Mouse (Mus musculus) T-cell, adult 2 months (primary cell): Measurements from ENCODE around the gene Emp2.
"Not testable (repeated sequence)": the region's sequence is repeated elsewhere in the genome, so short reads cannot be mapped to it uniquely, and the experiment has no call there.

Experiments used
- DNase-seq: peaks from one replicate; pipeline ENCODE4 v3.0.0; 2022; ENCODE audit warnings: low spot score

The Emp2 gene

DNA sequence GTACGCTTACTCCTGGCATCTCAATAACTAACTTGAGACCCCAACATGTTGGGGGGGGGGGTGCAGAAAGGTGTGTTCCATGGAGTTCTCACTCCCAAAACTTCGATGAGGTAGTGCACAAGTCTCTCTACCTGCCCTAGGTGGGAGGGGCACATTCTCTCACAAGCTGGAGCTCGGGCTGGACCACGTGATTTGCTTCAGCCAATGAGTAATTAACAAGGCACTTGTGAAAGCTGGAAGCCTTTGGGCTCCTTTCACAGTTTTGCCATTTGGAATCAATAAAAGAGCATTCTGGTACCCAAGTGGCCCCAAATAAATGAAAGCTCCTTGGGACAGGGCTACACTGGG lies 3.4 kb upstream of the Emp2 start:
- no peak for DNase-seq

DNA sequence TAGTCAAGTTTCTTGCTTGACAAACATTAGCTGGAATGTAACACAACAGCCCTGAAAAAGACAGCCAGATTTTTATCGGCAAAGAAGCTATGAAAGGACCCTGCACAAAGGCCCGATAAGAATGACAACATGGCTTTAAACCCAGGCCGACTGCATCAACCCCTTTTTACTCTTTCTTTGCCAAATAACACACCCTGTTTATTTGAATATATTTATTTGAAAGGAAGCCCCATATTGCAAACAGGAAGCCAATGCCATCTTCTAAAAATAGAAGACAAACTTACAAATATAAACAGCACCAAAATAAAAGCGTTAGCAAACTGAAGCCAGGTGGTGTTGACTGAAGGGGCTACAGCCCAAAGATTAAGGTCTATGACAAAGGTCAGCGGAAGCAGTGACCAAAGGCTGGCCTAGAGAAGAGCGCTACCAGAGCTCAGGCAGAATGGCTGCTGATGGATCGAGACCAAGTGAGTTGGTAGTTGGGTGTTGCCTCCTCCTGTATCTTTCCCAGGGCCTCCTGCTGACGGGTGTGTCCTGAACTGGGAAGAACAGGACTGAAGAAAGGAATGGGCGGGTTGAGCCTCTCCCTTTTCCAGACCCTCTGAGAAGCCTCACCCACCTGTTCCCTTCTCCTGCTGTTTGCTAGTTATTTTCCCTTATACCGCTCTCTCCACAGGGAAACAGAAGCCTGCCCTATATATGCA lies 2.9 kb upstream of the Emp2 start:
- DNase-seq = no peak

DNA sequence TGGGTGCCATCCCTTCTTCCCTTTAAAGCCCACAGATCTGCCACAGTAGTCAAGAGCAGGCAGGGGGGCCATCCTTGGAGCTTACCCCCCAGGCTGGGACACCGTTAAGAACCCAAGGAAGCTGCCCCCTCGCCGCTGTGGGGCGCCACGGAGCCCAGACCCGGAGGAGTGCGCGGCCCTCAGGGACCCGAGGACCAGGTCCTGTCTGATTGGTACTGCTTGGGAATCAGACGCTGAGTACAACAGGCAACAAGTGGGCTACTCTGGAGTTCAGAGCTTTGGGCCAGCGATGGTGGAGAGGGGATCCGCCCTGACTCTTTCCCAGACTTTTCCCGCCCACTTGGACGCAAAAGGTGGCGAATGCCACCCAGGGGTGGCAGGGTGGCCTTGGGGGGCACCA lies 542 bp downstream of the Emp2 start:
- no peak for DNase-seq

DNA sequence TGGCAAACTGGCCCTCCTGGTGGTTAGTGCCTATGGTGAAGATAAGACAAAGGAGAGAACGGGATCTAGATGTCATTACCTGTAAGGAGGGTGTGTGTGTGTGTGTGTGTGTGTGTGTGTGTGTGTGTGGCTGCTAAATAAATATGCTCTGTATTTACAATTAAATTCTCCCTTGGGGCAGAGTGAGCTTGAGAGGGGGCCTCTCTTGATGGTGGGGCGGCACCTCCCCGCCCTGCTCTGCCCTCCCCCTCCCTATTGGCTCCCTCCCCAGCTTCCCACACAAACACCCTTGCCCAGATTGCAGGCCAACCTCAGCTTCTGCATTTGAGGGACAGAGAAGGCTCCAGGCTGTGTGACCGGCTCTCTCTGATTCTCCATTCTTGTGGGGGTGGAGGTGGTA lies 1.8 kb downstream of the Emp2 start:
- DNase-seq = no peak

GRCm38 (mm10) chr16:10311086-10311485 lies 2.7 kb downstream of the Emp2 start:
- DNase-seq = no peak

- no peak for DNase-seq
Observed at GRCm38 (mm10) chr16:10310507-10310906, 3.3 kb downstream of the Emp2 start.

- DNase-seq = no peak
Observed at GRCm38 (mm10) chr16:10307351-10307750, 6.4 kb downstream of the Emp2 start.

- DNase-seq = no peak
Observed at GRCm38 (mm10) chr16:10306101-10306500, 7.7 kb downstream of the Emp2 start.

DNA sequence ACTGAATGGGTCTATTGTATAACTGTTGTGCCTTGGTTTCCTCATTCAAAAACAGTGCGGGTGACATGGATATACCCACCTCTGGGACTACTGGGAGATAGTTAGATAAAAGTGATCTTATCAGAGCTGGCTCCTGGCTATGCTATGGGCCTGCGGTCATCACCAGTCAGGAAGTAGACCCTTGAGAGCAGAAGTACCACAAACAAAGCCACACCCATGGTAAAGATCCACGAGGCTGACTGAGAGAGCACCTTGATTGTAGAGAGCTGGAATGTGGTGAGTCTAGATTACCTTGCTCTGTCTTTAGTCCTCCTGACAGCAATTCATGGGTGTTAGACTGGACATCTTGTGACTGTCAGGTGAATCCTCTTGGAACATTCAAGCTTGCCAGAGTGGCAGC lies 12.4 kb downstream of the Emp2 start:
- DNase-seq = no peak

DNA sequence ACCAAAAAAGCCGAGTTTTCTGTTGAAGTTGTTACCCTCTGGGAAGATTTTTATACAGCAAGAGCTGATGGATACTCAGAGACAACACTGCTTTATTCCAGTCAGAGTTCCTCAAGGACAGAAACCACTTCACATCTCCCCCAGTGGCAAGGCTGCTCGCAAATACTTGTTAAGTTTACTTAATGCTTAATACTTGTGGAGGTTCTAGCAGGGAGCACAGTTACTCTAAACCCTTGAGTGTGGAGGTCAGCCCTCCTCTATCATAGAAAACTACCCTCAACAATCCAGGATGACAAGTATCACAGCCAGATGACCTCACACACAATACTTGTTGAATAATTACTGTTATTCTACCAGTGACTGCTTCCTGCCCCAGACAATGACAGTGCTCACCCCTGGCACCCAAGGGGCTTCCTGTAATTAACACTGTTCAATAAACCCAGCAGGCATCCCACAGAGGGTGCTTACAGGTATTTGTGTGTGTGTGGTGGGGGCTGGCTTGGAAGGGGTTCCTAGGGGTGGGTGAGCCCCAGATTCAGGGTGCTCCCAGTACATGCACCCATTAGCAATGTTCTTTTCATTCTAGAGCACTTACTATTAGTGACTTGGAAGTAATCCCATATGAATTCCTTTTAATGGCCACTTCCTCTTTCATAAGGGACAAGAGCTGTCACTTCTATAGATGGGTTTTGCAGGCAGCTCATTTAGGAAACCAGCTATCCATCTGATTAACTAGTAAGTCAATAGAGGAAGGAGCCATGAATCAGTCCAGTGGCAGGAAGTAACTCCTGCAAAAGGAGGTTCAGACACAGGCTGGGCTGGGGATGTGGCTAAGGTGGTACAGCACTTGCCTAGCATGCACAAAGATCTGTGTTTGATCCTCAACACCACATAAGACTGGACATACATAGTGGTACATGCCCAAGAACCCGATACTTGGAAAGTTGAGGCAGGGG lies 13.3 kb downstream of the Emp2 start:
- no peak for DNase-seq

GRCm38 (mm10) chr16:10299637-10300036 lies 14.1 kb downstream of the Emp2 start:
- DNase-seq = no peak

GRCm38 (mm10) chr16:10297696-10298644 lies 15.8 kb downstream of the Emp2 start:
- no peak for DNase-seq

DNA sequence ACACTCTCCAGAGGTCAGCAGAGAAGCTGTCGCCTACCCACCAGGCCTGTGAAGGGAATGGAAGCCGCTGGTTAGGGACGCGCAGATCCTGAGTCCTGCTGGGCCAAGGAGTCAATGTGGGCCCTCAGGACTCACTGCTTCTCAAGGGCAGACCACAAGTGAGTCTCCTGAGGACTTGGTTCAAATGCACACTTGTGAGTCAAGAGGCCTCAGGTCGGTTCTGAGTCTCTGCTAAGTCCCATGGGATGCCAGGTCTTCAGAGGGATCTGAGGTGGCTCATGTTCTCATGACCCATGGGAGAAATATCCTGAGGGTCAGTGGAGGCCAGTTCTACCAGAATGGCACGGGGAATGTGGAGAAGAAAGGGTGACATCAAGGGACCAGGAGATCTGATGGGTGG lies 25.7 kb downstream of the Emp2 start:
- no peak for DNase-seq

DNA sequence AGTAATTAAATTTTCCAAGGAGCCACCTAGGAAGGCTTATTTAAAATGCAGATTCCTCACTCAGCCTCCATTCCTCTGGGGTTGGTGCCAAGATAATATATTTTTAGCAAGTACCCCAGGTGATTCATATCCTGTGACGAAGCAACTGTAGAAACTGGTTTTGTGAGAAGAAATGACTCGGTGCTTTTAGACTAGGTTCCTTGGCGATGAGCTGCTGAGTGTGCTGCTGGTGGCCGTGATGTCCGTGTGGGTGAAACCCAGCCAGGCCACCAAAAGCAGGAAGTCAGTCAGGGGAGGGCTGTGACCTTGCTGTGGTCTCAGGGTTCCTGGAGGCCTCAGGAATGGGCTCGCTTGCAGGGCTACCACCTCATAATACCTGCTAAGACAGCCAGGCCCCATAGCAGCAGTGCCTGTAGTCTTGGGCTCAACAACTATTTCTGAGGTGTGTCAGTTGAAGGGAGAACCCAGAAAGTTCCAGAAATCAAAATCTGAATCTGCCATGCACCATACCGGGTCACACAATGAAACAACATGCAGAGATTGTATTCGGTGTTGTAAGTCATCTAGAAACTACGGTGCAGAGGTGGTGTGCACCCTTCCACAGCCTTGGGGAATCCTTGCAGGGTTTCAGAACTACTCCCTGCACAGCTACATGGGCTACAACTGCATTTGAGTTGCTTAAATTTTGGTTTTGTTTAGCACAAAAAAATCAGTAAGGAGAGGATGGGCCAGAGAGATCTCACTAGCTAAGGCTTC lies 27.1 kb downstream of the Emp2 start:
- no peak for DNase-seq

- DNase-seq = no peak
Observed at GRCm38 (mm10) chr16:10281890-10282289, 31.9 kb downstream of the Emp2 start.

DNA sequence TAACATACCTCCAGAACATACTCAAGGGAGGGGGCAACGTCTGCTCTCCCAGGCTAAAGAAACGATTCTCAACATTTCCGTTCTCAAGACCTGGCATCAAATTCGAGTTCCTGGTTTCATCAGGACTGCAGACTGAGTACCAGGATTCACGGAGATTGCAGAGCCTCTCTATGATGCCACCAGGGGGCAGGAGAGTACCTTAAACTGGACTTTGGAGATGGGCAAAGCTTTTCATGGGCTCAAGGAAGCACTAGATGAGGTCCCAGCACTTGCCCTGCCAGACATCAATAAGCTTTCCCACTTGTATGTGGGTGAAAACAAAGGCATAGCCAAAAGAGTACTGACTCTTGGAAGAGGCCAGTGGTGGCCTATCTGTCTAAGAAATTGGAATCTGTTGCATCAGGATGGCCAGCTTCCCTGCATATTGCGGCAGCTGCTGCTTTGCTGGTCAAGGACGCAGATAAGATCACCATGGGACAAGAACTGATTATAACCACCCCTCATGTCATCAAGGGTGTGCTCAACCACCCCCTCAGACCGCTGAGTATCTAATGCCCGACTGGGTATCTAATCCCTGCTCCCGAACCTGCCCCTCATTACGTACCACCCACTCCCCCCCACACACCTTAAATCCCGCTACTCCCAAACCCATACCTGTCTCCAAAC lies 33.3 kb downstream of the Emp2 start:
- DNase-seq = no peak

DNA sequence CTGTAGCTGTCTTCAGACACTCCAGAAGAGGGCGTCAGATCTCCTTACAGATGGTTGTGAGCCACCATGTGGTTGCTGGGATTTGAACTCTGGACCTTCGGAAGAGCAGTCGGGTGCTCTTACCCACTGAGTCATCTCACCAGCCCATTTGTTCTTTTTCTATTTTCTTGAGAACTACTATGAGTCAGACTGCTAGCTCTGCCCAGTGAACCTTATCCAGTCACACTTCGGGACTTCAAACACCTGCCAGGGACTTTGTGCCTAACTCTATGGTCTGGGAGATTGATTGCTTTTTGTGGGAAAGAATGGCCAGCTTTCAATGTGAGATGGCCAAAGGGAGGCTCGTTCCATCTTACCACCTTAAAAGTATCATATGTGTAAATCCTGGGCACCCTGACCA lies 37.0 kb downstream of the Emp2 start:
- not testable (repeated sequence) for DNase-seq

GRCm38 (mm10) chr16:10274465-10274864 lies 39.3 kb downstream of the Emp2 start:
- DNase-seq = no peak

GRCm38 (mm10) chr16:10272256-10272655 lies 41.5 kb downstream of the Emp2 start:
- no peak for DNase-seq

DNA sequence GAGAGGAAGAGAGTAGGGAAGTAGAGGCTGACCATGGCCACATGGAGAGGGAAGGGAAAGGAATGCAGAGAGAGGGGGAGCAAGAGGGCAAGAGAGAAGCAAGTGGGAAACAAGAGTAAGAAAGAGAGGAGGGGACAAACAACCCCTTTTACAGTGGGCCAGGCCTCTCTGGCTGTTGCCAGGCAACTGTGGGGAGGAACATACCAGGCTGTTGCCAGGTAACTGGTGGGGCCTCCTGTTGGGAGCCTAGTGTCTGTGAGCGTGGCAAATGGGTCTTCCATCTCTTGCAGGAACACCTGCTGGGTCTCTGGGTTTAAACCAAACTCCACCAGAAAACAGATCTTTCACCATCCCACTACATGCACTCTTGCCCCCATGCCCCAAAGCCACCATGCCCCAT lies 59.8 kb downstream of the Emp2 start:
- DNase-seq = no peak

DNA sequence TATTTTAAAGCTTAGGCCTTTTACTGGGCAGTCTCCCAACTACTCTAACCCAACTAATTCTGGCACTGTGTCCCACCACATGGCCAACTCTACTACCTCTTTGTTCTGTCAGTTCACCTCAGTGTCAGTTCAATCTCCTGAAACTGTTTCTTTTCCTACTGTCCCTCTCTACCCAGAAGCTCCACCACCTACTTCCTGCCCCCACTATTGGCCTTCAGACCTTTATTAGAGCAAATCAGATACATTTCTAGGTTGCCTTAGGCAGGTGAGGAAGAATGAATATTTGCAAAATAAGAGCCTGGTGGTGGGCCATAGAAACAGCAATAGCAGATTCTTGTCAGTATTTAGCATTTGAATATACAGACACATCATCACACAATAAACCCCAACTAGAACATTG lies 77.2 kb downstream of the Emp2 start:
- no peak for DNase-seq
